Mouse (Mus musculus) liver, adult 2 months (tissue): ENCODE measurements at regions not wholly inside any gene's neighbourhood (a gene's known extent, or its start where the extent isn't known, plus 50 kb on each side); places are given as distances from the start of the nearest gene placed in this dataset.

ENCODE experiments used
- CTCF ChIP-seq: fragments of 200-500 bp; IDR thresholded peaks from 2 replicates; pipeline ENCODE4 v1.5.1; 2011; ENCODE audit warnings: low read depth, low read length, control low read depth
- POLR2A ChIP-seq: fragments of 200-500 bp; IDR thresholded peaks from 2 replicates; pipeline ENCODE4 v1.6.1; 2011; ENCODE audit warnings: low read length, control low read depth; ENCODE audit not compliant: insufficient read depth; ENCODE audit errors: extremely low read depth

DNA sequence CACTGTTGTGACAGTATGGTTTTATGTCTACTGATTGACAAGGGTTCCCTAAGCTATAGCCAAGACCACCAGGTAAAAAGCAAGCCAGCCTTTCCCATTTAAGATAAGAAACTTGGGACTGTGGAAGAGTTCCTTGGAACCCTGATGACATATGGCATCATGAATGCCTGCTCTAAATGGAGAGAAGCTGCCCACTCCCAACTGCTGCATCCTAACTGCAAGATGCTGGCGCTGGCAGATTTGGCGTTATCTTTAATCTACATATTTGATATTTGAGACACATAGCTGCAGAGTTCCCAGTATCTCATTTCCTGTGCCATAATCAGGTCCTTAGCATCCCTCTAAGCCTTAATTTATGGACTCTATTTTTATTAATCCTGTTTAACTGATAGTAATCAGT lies 200.4 kb upstream of the Arpp21 start:
- TF ChIP-seq POLR2A (no peak), CTCF (no peak)
